Mouse (Mus musculus) embryo, embryonic 10.5 days (tissue): ENCODE measurements around the gene Gjd2.

Source experiments
- DNase-seq: peaks from one replicate; pipeline ENCODE4 v3.0.0-alpha.2; 2015; ENCODE audit warnings: low spot score

Gene Gjd2

DNA sequence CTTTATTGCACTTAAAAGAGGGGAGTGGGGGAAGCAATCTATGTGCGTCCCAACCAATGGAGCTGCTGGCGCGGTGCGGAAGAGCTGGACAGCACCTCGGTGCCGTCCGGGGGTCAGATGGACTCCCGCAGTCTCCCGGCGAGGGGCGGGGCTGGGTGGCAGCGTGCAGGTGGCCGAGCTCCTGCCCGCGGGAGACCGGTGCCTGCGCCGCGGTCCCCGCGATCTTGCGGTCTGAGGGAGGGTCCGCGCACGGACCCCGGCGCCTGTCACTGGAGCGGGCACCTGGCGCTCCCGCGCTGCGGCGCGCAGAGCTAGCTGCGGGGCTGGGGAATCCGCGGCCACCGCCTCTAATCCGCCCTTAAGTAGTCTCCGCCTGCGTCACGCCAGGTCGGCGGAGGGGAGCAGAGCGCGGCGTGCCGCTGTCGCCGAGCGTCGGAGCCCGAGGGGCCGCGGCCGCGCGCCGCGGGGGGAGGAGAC is at the start of gene Gjd2:
Gene Gjd2, minus strand, starts transcription at position 325 of the 477 bp plus-strand sequence.
- peak; percentile 19 for DNase-seq

DNA sequence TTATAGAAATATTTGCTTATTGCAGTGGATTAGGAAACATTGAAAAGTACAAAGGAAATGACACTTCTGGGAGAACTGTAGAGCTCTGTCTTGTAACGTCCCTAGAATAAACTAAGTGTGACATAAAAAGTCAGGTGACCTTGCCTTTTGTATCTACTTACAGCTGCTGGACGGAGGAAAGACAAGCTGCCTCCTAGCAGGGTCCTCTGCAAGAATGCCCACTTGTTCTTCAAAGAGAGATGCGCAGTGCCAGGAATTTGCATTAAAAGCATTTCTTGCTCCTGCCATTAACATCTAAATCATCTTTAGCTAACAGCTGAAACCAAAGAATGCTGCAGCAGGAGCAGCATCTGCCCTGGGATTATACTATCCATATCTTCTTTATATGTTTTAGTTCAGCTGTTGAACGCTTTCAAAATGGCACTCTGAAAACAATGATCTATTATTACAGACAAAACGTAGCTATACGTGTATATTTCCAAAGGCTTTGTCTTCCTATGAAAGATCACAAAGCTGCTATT is 46.7 kb upstream of the Gjd2 start:
- DNase-seq, result no peak

- no peak for DNase-seq
These were observed 46.2 kb upstream of the Gjd2 start for GRCm38 (mm10) chr2:114059608-114060007.

DNA sequence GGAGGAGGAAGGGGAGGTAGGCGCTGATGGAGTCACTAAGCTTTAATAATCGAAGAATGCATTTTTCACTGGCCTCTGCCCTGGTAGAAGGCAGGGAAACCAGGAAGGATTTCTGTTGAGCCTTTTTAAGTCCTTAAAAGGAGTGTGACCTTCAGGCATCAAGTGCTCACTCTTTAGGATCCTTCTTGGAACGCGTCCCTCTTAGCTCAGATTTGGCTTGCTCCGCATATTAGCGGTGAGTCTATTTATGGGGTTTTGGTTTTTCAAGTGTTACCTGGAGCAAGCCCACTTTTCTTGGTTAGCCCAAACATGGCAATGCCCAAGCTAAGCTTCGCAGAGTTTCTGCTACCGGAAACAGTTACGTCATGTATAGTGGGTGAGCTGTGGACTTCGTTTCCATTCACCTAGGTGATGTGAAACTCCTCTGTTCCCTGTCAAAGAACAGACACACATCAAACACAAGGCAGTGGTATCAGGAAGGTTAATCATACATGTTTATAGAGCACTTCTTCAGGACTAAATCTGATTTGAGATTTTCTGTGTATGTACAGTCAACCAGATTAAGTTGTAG is 44.9 kb upstream of the Gjd2 start:
- no peak for DNase-seq

DNA sequence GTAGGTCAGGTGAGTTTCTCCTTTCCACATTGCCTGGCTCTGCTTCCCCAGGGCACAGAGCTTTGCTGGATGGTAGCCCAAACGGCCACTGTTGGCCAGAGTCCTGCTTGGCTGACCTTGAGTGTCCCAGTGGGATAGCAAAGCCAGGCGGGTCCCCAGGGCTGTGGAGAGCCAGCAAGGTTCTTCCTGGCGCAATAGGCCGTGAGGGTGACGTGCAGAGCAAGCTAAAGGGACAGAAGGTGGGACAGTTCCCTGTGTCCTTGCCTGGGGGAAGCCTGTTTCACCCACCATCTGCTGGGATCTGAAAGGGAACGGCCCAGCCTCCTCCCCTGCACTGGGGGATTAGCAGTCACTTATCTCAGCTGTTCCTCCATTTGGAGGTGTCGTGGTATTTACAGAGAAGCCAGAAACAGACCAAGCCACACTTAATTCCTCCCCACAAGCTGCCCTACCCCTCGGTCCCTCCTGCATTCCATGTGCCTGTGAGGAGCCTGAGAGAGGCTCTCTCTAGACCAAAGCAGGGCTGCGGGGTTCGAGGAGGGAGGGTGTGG is 44.0 kb upstream of the Gjd2 start:
- DNase-seq, result peak; percentile 11

GRCm38 (mm10) chr2:114054129-114054528 is 40.7 kb upstream of the Gjd2 start:
- DNase-seq, result no peak

DNA sequence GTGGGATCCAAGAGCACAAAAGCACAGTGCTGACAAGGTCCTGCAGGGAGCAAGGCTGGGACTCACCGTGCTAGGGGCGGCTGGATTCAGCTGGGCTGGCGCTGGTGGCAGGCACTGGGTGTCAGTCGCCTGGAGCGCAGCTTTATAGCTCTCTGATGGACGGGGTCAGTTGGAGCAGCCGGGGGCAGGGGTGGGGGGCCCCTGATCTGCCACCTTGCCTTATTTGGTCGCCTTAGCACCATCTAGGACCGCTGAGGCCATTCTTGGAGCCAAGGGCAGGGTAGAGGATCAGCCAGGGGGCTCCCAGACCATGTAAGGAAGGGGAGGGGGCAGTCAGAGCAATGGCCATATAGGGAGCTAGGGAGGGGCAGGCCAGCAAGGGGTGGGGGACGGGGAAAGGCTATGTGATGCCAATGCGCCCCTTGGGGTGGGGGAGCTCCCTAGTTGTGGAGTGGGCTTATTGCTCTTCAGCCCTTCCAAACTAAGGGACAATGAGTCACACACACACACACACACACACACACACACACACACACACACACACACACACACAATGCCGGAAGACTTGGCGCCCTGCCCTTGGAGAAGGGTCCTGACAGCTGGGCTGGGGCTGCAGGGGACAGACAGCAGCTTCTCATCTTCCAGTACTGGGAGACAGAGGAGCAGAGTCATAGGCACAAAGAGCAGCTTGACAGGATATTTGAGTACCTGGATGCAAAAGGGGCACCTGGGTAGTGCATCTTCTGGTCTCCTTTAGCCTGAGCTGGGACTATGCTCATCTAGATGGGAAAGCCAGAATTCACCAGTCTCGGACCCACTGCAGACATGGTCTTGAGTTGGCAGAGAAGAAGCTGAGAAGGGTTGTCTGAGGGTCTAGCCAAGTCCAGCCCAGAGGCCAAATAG is 39.5 kb upstream of the Gjd2 start, which contains the start of gene Actc1:
Gene Actc1, minus strand, starts transcription at position 853 of the 903 bp plus-strand sequence.
- peak; percentile 28 for DNase-seq

DNA sequence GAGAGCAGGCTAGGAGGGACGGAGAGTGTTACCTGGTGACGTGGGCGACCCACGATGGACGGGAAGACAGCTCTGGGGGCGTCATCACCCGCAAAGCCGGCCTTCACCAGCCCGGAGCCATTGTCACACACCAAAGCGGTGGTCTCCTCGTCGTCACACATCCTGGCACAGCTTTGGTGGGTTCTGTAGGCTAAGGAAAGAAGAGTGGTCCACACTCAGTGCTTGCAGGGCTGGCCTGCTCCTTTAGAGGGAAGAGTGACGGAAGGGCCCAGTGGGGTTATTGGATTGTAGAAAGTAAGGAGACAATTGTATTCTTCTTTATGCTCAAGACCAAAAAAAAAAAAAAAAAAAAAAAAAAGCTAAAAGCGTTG is 38.4 kb upstream of the Gjd2 start:
- DNase-seq, result no peak

DNA sequence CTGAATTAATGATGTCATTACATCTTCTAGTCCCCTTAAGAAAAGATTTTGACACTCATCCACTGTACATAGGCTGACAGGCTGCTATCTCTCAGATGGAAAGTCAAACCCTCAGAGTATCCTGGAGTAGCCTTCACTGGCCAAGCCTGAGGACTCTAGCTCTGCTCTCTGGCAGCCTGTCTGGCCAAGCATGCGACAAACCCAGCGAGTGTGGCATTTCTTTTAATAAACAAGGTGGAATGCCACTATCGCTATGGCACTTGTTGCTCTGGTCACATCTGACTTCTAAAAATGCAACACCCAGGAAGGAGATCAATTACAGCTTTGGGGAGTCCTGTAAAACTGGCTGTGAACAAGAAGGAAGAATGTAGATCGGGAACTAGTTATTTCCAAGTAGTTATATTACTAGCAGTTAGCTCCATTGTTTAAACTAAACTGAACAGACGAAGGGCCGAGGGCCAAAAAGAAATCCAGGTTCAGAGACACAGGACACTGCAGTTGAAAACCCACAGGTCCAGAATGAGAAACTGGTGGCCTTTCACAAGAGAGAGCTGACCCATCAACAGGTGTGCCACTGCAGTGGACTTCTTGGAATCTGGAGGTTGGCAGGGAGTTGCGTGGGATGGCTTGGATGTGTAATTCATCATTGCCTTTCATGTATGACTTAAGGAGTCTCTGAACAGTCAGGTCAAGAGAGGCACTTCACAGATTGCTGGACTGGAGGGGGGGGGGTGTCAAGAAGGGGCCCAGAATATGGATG is 37.9 kb upstream of the Gjd2 start:
- DNase-seq, result no peak

GRCm38 (mm10) chr2:114050150-114050549 is 36.7 kb upstream of the Gjd2 start:
- no peak for DNase-seq

DNA sequence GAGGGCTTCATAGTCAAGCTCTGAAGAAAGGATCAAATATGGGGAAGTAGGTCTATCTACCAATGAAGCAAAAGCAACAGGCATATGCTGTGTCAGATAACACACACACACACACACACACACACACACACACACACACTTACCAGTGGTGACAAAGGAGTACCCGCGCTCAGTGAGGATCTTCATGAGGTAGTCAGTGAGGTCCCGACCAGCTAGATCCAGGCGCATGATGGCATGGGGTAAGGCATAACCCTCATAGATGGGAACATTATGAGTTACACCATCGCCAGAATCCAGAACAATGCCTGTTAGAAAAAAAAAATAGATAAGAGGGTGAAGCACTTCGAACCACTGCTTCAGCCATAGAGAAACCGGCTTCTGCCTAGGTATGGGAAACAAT is 36.0 kb upstream of the Gjd2 start:
- DNase-seq, result no peak

GRCm38 (mm10) chr2:114047960-114048611 is 34.7 kb upstream of the Gjd2 start:
- no peak for DNase-seq

- DNase-seq, result no peak
These were observed 32.8 kb upstream of the Gjd2 start for GRCm38 (mm10) chr2:114046151-114046664.

GRCm38 (mm10) chr2:114037926-114038325 is 24.5 kb upstream of the Gjd2 start:
- DNase-seq, result no peak

DNA sequence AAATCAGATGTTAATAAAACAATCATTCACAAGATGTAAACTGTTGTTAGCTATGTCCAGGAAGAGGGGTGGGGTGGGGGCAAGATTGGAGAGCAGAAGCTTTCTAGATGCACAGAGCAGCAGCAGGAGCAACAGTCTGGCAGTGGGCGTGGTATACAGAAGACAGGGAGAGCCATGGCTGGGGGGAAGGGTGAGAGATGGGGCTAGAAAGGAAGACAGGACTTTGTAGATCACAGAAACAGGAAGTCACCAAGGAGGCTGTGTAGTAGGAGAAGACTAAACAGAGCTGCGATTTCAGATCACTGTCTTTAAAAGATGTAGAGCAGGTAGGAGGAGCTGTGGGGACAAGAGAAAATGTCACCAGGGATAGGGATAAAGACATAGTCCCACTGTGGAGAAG is 18.8 kb upstream of the Gjd2 start:
- DNase-seq, result no peak

DNA sequence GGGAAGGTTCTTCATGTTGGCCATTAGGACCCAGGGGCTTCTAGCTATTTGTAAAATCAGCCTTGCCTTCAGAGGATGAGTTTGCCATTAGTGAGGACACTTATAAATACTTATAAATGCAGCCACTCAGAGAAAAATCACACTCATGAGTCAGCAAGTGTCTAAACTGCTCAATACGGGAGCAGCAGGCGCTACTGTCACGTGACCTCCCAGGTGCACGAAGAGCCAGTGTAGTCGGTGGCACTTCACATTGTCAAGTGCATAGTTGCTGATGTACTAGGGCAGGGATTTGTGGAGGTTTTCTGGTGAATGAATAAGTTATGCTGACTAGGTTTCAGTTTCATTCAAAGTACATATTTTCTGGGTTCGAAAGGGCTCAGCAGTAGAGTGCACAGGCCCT is 10.0 kb upstream of the Gjd2 start:
- DNase-seq, result no peak

- DNase-seq, result no peak
These were observed 6.8 kb upstream of the Gjd2 start for GRCm38 (mm10) chr2:114020210-114020563.

- no peak for DNase-seq
These were observed 6.2 kb upstream of the Gjd2 start for GRCm38 (mm10) chr2:114019474-114020209.

GRCm38 (mm10) chr2:114018136-114018535 is 4.7 kb upstream of the Gjd2 start:
- no peak for DNase-seq

DNA sequence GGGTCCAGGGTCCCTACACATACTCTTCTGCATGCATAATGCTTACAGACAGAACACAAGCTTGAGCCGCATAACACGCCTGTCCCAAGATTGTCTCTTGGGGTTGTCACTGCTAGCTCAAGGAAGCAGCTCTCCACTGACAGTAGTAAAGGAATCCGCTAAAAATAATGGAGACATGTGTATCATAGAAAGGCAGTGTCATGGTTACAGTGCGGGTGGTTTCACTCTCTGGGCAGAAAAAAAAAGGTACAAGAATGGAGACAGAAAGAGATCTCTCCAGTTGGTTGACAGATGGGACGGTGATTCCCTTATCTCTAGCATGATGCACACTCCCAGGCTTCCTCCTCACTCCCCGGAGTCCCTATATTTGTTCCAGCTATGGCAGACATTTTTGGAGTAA is 1.4 kb upstream of the Gjd2 start:
- DNase-seq, result no peak

- DNase-seq, result no peak
These were observed 427 bp upstream of the Gjd2 start for GRCm38 (mm10) chr2:114013846-114014245.
